Mouse (Mus musculus) spleen, postnatal 14 days (tissue): Measurements from ENCODE around the gene Chka.
A peak's percentile ranks its signal among the peaks of the same experiment; 100 is the strongest.

Source experiments
- DNase-seq, 2 experiments: peaks; one replicate each; pipeline ENCODE4 v3.0.0; 2021 to 2022; ENCODE audit warnings: low spot score in 2 of 2

The Chka gene

GRCm38 (mm10) chr19:3916727-3917126, 65.2 kb downstream of the Chka start:
- no peak for DNase-seq

GRCm38 (mm10) chr19:3919928-3920327, 68.4 kb downstream of the Chka start:
- DNase-seq = no peak

GRCm38 (mm10) chr19:3922661-3923371, 71.2 kb downstream of the Chka start:
- no peak for DNase-seq

DNA sequence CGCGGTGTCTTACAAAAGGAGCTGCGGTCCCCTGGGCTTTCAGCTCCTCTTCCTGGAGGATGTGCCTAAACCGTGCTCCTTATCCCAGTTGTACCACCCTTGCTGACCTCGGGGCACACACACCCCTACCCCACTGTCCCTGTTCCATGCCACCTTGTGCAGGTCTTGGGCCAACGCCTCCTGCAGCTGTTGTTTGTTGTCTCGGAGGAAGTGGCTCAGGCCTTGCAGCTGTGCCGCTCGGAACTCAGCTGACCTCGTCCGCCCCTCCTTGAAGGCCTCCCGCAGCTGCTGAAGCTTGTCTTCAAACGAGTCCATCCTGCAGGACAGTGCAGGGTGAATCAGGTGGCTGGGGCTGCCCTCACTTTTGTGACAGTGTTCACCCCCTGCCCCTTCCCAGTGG, 72.0 kb downstream of the Chka start:
- DNase-seq = peak in 1 of 2 experiments; percentile 55

- DNase-seq = no peak
Measured at GRCm38 (mm10) chr19:3924190-3924589, 72.6 kb downstream of the Chka start.

DNA sequence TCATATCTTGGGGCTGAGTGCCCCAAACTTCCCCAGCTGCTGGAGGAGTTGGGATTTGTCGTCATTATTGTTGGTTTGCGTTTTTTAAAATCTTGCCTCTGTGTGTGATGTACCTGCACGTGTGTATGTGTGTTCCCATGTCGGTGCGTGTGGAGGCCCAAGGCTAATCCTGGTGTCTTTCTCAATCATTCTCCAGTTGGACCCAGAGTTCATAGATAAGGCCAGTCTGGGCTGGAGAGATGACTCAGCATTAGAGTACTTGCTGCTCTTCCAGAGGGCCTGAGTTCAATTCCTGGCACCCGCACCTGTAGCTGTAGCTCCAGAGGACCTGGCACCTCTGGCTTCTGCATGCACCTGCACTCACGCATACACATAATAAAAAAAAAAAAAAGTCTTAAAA, 73.3 kb downstream of the Chka start:
- DNase-seq = no peak

DNA sequence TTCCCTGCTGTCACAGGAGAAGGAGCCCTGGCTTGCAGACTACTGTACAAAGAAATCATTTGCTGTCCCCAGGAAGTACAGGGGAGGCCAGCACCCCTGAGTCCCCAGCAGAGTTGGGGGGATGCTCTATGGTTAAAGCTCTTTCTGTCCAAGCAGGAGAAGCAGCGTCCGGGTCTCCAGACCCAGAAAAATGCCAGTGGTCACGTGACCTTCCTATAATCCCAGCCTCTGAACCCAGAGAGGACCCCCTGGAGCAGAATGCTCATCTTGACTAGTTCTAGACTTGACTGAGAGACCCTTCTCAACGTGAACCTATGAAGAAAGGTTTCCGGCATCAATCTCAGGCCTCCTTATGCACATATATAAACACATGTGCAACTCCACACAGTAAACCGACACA, 74.3 kb downstream of the Chka start:
- DNase-seq = no peak

- DNase-seq = no peak
Measured at GRCm38 (mm10) chr19:3926279-3926678, 74.7 kb downstream of the Chka start.

GRCm38 (mm10) chr19:3926685-3927084, 75.1 kb downstream of the Chka start:
- DNase-seq = no peak

DNA sequence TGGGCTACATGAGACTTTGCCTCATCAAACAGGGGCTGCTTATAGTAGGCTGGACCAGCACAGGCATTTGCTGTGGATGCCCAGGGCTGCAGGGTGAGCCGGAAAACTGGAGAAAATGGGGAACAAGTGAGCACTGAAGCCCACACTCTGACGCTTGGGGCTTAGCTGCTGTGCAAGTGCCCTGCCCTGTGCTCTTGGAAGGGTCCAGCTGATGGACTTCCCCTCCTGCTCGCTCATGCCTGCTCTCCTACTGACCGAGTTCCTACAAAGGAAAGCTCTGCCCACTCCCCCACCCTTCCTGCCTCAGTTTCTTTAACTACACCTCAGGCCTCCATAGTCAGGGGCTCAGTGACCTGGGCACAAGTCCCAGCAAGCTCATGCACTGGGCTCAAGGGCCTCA, 76.4 kb downstream of the Chka start:
- DNase-seq = no peak

DNA sequence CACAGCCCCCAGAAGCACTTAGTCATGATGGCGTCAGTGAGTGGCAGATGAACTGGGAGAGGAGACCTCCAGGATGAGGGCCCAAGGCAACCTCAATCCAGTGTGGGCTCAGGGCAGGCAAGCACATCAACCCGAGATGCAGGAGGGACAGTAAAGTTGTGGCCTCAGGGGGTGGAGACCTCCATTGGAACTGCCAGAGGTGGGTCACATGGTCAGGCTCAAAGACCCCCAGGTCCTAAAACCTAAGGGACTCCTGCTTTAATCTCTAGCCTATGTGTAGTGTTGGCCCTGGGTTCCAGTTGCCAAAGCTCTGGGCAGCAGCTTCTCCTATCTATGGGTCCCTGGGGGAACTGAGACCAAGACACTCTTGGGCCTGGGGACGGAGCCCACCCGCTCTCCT, 77.2 kb downstream of the Chka start:
- no peak for DNase-seq

DNA sequence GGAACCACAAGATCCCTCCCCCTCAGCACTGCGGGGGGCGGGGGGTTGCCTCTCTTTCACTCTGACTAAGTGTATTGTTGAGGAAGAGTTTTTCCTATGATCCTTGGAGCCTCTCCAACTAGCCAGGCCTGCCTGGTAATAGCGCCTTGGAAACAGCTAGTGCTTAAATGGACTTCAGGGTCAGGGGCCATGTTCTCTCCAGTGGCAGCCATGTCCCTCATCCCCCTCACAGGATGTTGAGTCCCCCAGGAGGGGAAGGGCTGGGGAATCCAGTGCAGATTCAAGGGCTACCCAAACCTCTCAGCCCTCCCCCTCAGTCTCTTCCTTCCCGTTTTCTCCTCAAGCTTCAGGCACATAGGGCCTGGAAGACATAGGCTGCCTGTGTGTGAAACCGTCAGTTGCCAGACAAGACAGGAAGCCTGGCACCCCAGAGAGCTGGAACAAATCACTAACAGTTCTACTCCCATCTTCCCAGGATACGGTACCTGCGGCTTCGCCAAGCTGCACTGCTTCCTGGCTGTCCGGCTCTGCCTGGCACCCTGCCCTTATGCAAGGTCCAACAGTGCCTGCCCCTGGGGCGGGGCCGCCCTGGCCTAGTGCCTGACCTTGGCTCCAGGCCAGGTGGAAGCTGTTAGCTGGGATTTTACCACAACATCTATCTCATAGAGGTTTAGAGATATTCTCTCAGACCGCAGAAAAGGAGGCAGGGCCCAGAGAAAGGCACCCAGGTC, 77.8 kb downstream of the Chka start, which contains the start of gene Aldh3b1:
Gene Aldh3b1, minus strand, starts transcription at position 598 of the 731 bp plus-strand sequence.
- DNase-seq = no peak

DNA sequence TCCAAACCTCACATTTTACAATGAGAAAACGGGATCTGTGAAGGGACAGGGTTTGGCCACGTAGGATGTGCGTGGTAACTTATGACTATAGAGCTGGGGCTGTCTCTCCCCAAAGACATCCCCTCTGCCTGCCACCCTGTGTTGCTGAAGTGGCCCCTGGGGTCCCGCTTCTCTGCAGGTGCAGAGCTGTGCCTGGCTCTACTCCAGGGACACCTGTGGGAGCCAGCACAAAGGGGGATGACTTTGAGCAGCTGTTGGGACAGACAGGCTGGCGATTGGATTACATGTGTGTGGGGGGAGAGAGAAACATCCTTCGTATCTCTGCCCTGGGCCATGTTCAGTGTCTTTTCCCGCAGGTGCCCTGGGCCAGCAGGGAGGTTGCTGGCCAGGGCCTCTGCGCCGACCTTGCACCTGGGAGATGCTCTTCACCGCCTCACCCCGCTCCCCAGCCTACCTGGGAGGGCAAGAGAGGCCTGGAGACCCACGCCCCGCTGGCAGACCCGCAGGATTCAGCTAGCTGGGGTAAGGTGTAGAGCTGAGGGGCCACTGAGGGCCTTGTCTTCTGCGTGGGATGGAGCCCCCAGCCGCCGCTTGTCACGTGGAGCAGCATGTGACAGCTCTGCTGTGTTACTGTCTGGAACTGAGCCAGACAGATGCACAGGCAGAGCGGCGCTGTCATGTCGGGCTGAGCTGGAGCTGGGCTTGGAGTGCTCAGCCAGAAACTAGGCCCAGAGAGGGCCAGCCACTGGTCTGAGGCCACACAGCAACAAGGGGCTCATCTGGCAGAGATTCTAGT, 78.9 kb downstream of the Chka start:
- no peak for DNase-seq

- no peak for DNase-seq
Measured at GRCm38 (mm10) chr19:3931716-3932115, 80.1 kb downstream of the Chka start.

- peak; percentile 59 to 62 for DNase-seq
Measured at GRCm38 (mm10) chr19:3935032-3935895, 83.7 kb downstream of the Chka start, which contains the start of gene Unc93b1. Gene Unc93b1, plus strand, starts transcription at chr19:3935186.

- DNase-seq = peak; percentile 60 to 65
Measured at GRCm38 (mm10) chr19:3935896-3936850, 84.6 kb downstream of the Chka start.

- no peak for DNase-seq
Measured at GRCm38 (mm10) chr19:3942315-3942714, 90.7 kb downstream of the Chka start.

- peak; percentile 57 to 69 for DNase-seq
Measured at GRCm38 (mm10) chr19:3942986-3943735, 91.6 kb downstream of the Chka start.
